Comparison of ENCODE assay signal across 8 mouse cellular contexts in genomic region chr15:101315832-101316231, GRCm38 (mm10). TPM values are rescaled to one million over a fixed set of nuclear protein-coding genes. Genes with fewer than 3 reads are reported as not detected.
DNase-seq lines count a peak whose midpoint lies in the region; ATAC-seq lines count a peak whose summit lies in the region.

No protein-coding gene starts in this region.

- no peaks in the 10 kb centered on the region for H3K36me3 ChIP-seq in embryonic facial prominence, embryonic 13.5 days
- H3K36me3 ChIP-seq in limb, embryonic 12.5 days = no peaks in the 10 kb centered on the region
- H3K36me3 ChIP-seq in midbrain, embryonic 14.5 days (ENCODE audit: control insufficient read depth, insufficient read depth, low read length) = no peaks in the 10 kb centered on the region

- peak overlapping the region; percentile 63 for H3K4me2 ChIP-seq in embryonic facial prominence, embryonic 13.5 days
- peak overlapping the region; percentile 43 for H3K4me2 ChIP-seq in limb, embryonic 12.5 days
- H3K4me2 ChIP-seq in midbrain, embryonic 14.5 days (ENCODE audit: low read length) = peak overlapping the region; percentile 3; the same call in 1 of the 2 replicates

- WGBS in embryonic facial prominence, embryonic 13.5 days = under 1% methylated on average over 11 of the region's 11 CpGs
- 2% methylated on average over 11 of the region's 11 CpGs for WGBS in limb, embryonic 12.5 days
- WGBS in midbrain, embryonic 14.5 days = 3% methylated on average over 11 of the region's 11 CpGs

- H3K27me3 ChIP-seq in embryonic facial prominence, embryonic 13.5 days = no peaks in the 10 kb centered on the region
- H3K27me3 ChIP-seq in limb, embryonic 12.5 days = no peaks in the 10 kb centered on the region
- no peaks in the 10 kb centered on the region for H3K27me3 ChIP-seq in midbrain, embryonic 14.5 days (ENCODE audit: control insufficient read depth, insufficient read depth, low read length)

- peak overlapping the region; percentile 37 for H3K4me3 ChIP-seq in embryonic facial prominence, embryonic 13.5 days
- H3K4me3 ChIP-seq in limb, embryonic 12.5 days (replicated peaks) = no peak overlapping the region; the same call in 1 of the 2 replicates
- H3K4me3 ChIP-seq in midbrain, embryonic 14.5 days (replicated peaks; ENCODE audit: low read depth, low read length) = no peak overlapping the region

- peak; percentile 98 for DNase-seq in 416B (ENCODE audit: low read depth)
- peak; percentile 70 to 80 for DNase-seq in adrenal gland, postnatal 4 days (ENCODE audit: low spot score in 2 of 2)
- DNase-seq in heart, adult 8-10 months (ENCODE audit: low spot score) = peak; percentile 91
- peak; percentile 85 to 92 for DNase-seq in kidney, adult 8-10 months
- peak; percentile 89 for DNase-seq in midbrain, embryonic 14.5 days
- peak; percentile 59 for DNase-seq in spleen, adult 12 weeks (ENCODE audit: low spot score)

- H3K9ac ChIP-seq in embryonic facial prominence, embryonic 13.5 days = no peak overlapping the region; the same call in 1 of the 2 replicates
- no peak overlapping the region for H3K9ac ChIP-seq in limb, embryonic 12.5 days (replicated peaks)
- no peak overlapping the region for H3K9ac ChIP-seq in midbrain, embryonic 14.5 days (replicated peaks; ENCODE audit: low read length)

- ATAC-seq in embryonic facial prominence, embryonic 13.5 days (ENCODE audit: insufficient number of reproducible peaks, insufficient read depth, low FRiP score, low TSS enrichment, low read depth) = peak; percentile 73
- peak; percentile 67 for ATAC-seq in limb, embryonic 12.5 days (ENCODE audit: insufficient number of reproducible peaks, insufficient read depth, low FRiP score, low TSS enrichment, low read depth)
- peak; percentile 76; the same call in 1 of the 2 replicates for ATAC-seq in midbrain, embryonic 14.5 days (ENCODE audit: low FRiP score, low TSS enrichment)

- no peak overlapping the region for H3K27ac ChIP-seq in embryonic facial prominence, embryonic 13.5 days
- no peak overlapping the region for H3K27ac ChIP-seq in limb, embryonic 12.5 days
- H3K27ac ChIP-seq in midbrain, embryonic 14.5 days (replicated peaks; ENCODE audit: low read depth, low read length) = no peak overlapping the region

- H3K9me3 ChIP-seq in embryonic facial prominence, embryonic 13.5 days = no peaks in the 10 kb centered on the region
- no peaks in the 10 kb centered on the region for H3K9me3 ChIP-seq in limb, embryonic 12.5 days
- H3K9me3 ChIP-seq in midbrain, embryonic 14.5 days (ENCODE audit: control insufficient read depth, low read length) = no peaks in the 10 kb centered on the region

- H3K4me1 ChIP-seq in embryonic facial prominence, embryonic 13.5 days = peaks cover 20% of the 10 kb centered on the region; the same call in 1 of the 2 replicates
- H3K4me1 ChIP-seq in limb, embryonic 12.5 days (replicated peaks) = peaks cover 32% of the 10 kb centered on the region
- no peaks in the 10 kb centered on the region for H3K4me1 ChIP-seq in midbrain, embryonic 14.5 days (ENCODE audit: control insufficient read depth, insufficient read depth, low read length)

RNA-seq across cellular contexts. Expression of gene 6030408B16Rik, which starts 22.8 kb away (rescaled TPM):
- total RNA-seq in adrenal gland, postnatal 4 days (2021) = 1 to 10 TPM; 2.6 to 3.4 TPM
- 0.56 and 0.60 TPM in 2 replicates for polyA plus RNA-seq in embryonic facial prominence, embryonic 13.5 days (2015; fragmentation: Nextera tagmentation; extraction: Ambion mirVana)
- total RNA-seq in heart, adult 8-10 months (2022) = 1 to 10 TPM in 3 of 4 experiments, under 1 TPM in 1; 0.54 to 2.1 (median 1.1) TPM
- 4.5 and 4.7 TPM in 2 replicates for polyA plus RNA-seq in limb, embryonic 12.5 days (2016; fragmentation: Nextera tagmentation; extraction: Ambion mirVana)
- polyA plus RNA-seq in midbrain, embryonic 14.5 days (2014; fragmentation: Nextera tagmentation; extraction: Ambion mirVana) = 0.30 and 0.51 TPM in 2 replicates

RNA-seq across cellular contexts. Expression of gene Atg101, which starts 31.8 kb away (rescaled TPM):
- total RNA-seq in adrenal gland, postnatal 4 days (2021) = 10 to 100 TPM; 37.8 to 38.9 TPM
- polyA plus RNA-seq in embryonic facial prominence, embryonic 13.5 days (2015; fragmentation: Nextera tagmentation; extraction: Ambion mirVana) = 65.9 and 68.4 TPM in 2 replicates
- total RNA-seq in heart, adult 8-10 months (2022) = 10 to 100 TPM; 21.1 to 25.4 (median 21.4) TPM
- polyA plus RNA-seq in limb, embryonic 12.5 days (2016; fragmentation: Nextera tagmentation; extraction: Ambion mirVana) = 66.9 and 67.4 TPM in 2 replicates
- 61.2 and 87.4 TPM in 2 replicates for polyA plus RNA-seq in midbrain, embryonic 14.5 days (2014; fragmentation: Nextera tagmentation; extraction: Ambion mirVana)

RNA-seq across cellular contexts. Expression of gene Krt80, which starts 54.1 kb away (rescaled TPM):
- 1 to 10 TPM in 1 of 2 experiments, under 1 TPM in 1; 0.45 to 1.1 TPM for total RNA-seq in adrenal gland, postnatal 4 days (2021)
- 2.5 and 3.1 TPM in 2 replicates for polyA plus RNA-seq in embryonic facial prominence, embryonic 13.5 days (2015; fragmentation: Nextera tagmentation; extraction: Ambion mirVana)
- 1 to 10 TPM; 1.5 to 4.7 (median 2.4) TPM for total RNA-seq in heart, adult 8-10 months (2022)
- 0.09 and 0.26 TPM in 2 replicates for polyA plus RNA-seq in limb, embryonic 12.5 days (2016; fragmentation: Nextera tagmentation; extraction: Ambion mirVana)
- polyA plus RNA-seq in midbrain, embryonic 14.5 days (2014; fragmentation: Nextera tagmentation; extraction: Ambion mirVana) = not detected in 2 replicates

Comparison
In these comparisons a context has a peak if more than half of its experiments do, and no peak if none do; other contexts are left out.
1. H3K4me2 ChIP-seq: peak in every context shown above with its lines; median percentile 63 in embryonic facial prominence, embryonic 13.5 days; 43 in limb, embryonic 12.5 days; 3 in midbrain, embryonic 14.5 days.